Mouse (Mus musculus) right cerebral cortex, adult 2 months (tissue): ENCODE data around the gene Gm16223.

ENCODE experiments used
- DNase-seq, 2 experiments: peaks; one replicate each; pipeline ENCODE4 v3.0.0; 2021 to 2022; ENCODE audit warnings: low spot score in 2 of 2

The Gm16223 gene

GRCm38 (mm10) chr5:42067476-42068187, at the start of gene Gm16223:
Gene Gm16223, plus strand, starts transcription at chr5:42067960.
- no peak for DNase-seq

- no peak for DNase-seq
Measured at GRCm38 (mm10) chr5:42022029-42022428, 45.7 kb upstream of the Gm16223 start.

- no peak for DNase-seq
Measured at GRCm38 (mm10) chr5:42023521-42023920, 44.2 kb upstream of the Gm16223 start.

GRCm38 (mm10) chr5:42036388-42037082, 31.2 kb upstream of the Gm16223 start:
- no peak for DNase-seq

- DNase-seq: no peak
Measured at GRCm38 (mm10) chr5:42054636-42055035, 13.1 kb upstream of the Gm16223 start.

- DNase-seq: no peak
Measured at GRCm38 (mm10) chr5:42055151-42055550, 12.6 kb upstream of the Gm16223 start.

- DNase-seq: no peak
Measured at GRCm38 (mm10) chr5:42065090-42065489, 2.7 kb upstream of the Gm16223 start.

- no peak for DNase-seq
Measured at GRCm38 (mm10) chr5:42067075-42067474, 685 bp upstream of the Gm16223 start.

GRCm38 (mm10) chr5:42068188-42068579, 424 bp downstream of the Gm16223 start:
- DNase-seq: no peak

- DNase-seq: no peak
Measured at GRCm38 (mm10) chr5:42116586-42117346, 49.0 kb downstream of the Gm16223 start.

GRCm38 (mm10) chr5:42125562-42125961, 57.8 kb downstream of the Gm16223 start:
- no peak for DNase-seq

- DNase-seq: no peak
Measured at GRCm38 (mm10) chr5:42155626-42156025, 87.9 kb downstream of the Gm16223 start.

GRCm38 (mm10) chr5:42164731-42165130, 97.0 kb downstream of the Gm16223 start:
- no peak for DNase-seq

GRCm38 (mm10) chr5:42166311-42166710, 98.6 kb downstream of the Gm16223 start:
- no peak for DNase-seq

- peak; percentile 39 to 43 for DNase-seq
Measured at GRCm38 (mm10) chr5:42168071-42168470, 100.3 kb downstream of the Gm16223 start.

- DNase-seq: no peak
Measured at GRCm38 (mm10) chr5:42168785-42169184, 101.0 kb downstream of the Gm16223 start.

- DNase-seq: peak in 1 of 2 experiments; percentile 22
Measured at GRCm38 (mm10) chr5:42174109-42174508, 106.3 kb downstream of the Gm16223 start.

- peak in 1 of 2 experiments; percentile 24 for DNase-seq
Measured at GRCm38 (mm10) chr5:42175424-42175823, 107.7 kb downstream of the Gm16223 start.

- DNase-seq: no peak
Measured at GRCm38 (mm10) chr5:42198493-42198892, 130.7 kb downstream of the Gm16223 start.

- no peak for DNase-seq
Measured at GRCm38 (mm10) chr5:42207456-42208122, 139.8 kb downstream of the Gm16223 start.

- no peak for DNase-seq
Measured at GRCm38 (mm10) chr5:42211554-42212338, 144.0 kb downstream of the Gm16223 start.
